Mouse (Mus musculus): ENCODE measurements around the gene Mcts1.

Mcts1 gene

DNA sequence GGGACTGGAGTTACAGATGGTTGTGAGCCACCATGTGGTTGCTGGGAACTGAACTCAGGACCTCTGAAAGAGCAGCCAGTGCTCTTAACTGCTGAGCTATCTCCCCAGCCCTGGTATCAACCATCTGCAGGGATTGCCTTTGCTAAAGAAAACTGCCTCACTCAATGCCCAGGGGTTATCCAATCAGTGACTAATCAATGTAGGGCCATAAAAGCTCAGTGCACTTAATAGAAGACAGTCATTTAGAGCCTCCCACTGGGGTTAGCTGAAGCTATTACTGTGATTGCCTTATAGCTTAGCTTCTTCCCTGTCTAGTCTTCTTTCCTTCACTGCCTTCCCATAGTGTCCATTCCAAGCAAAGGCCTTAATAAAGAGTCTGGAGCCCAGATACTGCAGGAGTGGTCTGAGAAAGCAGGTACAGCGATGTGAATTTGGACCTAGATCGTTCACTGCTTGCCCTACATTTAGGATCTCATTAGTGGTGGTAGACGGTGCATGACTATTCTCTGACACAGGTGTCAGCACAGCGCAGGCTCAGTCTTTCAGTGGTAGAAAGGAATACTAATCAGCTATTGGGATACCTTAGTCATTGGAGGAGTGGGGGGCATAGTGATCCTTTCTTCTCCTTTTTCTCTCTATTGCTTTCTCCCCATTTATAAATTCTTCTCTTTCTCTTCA is 56.0 kb downstream of the Mcts1 start:
- DNase-seq, result no peak

Measured in kidney, postnatal 10 days (tissue).